Mouse (Mus musculus): ENCODE results near the gene Eif3k.

Gene Eif3k

DNA sequence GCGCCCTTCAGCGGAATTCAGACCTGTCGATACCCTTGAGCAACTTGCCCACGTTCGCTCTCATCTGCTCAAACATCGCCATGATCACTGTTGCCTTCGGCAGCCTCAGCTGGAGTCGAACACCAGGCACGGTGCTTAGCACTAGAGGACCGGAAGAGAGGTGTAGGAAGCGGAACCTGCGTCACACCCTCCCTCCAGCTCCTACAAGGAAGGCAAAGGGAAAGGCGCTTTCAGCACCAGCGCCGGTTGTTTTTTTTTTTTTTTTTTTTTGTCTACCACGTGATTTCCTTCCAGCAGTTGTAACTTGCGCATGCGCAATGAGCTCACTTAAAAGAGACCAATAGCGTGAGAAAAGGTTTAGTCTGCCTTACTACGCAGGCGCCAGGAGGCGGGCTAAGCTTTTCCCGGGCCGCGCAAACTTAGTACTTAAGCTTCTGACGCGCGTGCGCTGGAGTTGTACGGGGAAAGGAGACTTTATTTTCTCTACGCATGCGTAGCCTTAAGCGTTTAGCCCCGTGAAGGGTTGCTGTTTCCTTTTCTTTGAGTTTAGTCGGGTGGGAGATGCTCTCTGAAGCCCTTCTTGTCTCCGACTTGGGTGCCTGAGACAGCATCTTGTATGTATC, at the start of gene Eif3k, which contains the start of gene Map4k1:
Gene Eif3k, minus strand, starts transcription at position 214 of the 623 bp plus-strand sequence.
Gene Map4k1, plus strand, starts transcription at position 400 of the 623 bp plus-strand sequence.
- DNase-seq: peak; percentile 98 to 99

GRCm38 (mm10) chr7:29029690-29030656, 48.3 kb upstream of the Eif3k start:
- DNase-seq: no peak

DNA sequence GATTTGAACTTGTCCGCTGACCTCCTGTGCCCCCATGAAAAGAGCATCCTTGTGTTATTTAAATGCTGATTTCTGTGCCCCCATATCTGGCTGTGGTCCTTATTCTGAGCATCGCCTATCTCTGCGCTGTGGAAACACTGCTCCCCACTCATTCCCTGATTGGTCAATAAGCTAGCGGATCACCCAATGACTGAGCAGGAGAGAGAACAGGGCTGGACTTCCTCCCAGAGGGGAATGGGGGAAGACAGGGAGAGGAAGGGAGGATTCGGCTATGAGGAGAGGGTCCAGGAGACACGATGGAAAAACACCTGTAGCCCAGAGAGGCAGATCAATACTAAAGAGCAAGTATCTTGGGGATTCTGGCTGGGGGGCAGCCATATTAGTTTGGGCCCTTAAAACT, 47.1 kb upstream of the Eif3k start:
- no peak for DNase-seq

DNA sequence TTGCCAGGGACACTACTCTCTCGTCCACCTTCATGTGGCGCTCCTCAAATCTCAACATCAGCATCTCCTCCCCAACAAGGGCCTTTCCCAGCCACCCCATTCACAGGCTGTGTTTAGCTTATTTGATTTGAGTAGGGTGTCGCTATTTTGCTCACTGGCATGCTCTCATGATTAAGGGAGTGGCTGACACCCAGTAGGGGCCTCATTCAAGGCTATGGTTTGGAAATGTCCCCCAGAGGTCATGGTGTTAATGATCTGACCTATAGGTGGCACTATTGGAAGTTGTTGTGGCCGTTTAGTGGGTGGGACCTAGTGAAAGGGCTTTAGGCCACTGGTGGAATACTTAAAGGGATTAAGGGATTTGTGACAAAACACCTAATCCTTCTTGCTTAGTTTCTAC, 45.1 kb upstream of the Eif3k start:
- DNase-seq: no peak

- no peak for DNase-seq
These were observed 44.5 kb upstream of the Eif3k start for GRCm38 (mm10) chr7:29026195-29026594.

DNA sequence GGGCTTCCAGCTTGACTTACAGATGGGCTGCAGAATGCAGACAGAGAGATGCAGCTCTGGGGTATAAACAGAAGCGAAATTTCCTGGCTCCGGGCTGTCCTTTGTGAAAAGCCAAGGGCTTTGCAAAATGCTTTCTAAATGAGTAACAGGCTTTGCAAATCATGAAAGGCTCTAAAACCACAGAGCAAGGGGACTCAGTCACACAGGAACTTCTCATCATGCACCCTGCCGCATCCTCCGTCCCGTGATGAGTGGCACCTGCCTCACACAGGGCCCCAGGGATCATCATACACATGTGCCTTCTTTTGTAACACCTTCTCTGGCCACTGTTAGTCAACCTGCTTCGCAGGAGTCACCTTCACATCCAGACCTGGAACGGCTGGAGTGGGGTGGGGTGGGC, 43.9 kb upstream of the Eif3k start:
- DNase-seq: no peak

GRCm38 (mm10) chr7:29023514-29023913, 41.9 kb upstream of the Eif3k start:
- no peak for DNase-seq

DNA sequence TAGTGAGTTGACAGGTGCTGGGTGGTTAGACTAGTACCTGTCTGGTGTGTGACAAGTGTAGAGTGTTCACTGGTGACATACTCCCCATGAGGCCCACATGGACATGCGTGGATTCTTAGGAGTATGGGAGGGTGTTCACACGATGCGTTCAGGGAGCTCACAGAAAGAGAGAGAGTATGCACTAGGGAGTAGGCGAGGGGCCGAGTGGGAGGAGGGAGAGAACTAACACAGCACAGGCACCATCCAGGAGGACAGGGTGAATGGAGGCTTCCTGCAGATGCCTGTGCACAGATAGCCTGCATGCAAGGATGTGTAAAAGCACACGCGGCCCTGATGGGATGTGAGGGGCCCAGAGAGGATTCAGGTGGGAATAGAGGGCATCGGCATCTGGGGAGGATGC, 40.8 kb upstream of the Eif3k start:
- no peak for DNase-seq

GRCm38 (mm10) chr7:29019447-29020220, 38.0 kb upstream of the Eif3k start:
- no peak for DNase-seq

- no peak for DNase-seq
These were observed 35.6 kb upstream of the Eif3k start for GRCm38 (mm10) chr7:29017222-29017621.

DNA sequence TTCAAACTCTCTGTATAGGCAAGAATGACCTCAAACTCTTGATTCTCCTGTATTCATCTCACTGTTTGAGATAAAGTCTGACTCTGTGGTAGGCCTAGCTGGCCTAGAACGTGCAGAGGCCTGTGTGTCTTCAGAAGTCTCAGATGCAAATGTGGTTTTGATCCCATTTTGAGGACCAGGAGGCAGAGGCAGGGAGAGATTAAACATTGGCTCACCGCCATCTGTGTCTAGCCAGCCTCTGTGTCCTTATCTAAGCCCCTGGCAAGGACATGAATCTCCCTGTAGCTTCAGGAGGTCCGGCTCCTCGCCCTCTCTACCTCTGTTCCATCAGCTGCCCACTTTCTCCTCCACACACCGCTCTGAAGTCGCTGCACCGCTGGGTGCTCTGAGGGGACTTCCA, 34.8 kb upstream of the Eif3k start:
- DNase-seq: no peak

GRCm38 (mm10) chr7:29014984-29015383, 33.3 kb upstream of the Eif3k start:
- no peak for DNase-seq

- DNase-seq: no peak
These were observed 27.1 kb upstream of the Eif3k start for GRCm38 (mm10) chr7:29008714-29009113.

DNA sequence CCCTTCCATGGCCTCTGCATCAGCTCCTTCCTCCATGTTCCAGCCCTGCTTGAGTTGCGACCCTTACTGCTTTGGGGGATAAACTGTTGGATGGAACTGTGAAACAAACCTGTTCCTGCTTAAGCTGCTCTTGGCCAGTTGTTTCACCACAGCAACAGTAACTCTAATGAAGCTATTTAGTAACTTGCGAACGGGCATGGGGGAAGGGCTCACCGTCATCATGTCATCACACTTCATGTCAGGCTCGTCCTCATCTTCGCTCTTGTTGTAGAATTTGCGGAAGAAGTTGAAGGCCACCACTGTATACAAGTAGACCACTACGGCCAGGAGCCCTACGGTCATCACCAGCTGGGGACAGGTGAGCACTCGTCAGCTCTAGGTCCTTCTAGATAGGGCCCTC, 26.5 kb upstream of the Eif3k start:
- no peak for DNase-seq

GRCm38 (mm10) chr7:29007224-29008101, 25.8 kb upstream of the Eif3k start:
- no peak for DNase-seq

DNA sequence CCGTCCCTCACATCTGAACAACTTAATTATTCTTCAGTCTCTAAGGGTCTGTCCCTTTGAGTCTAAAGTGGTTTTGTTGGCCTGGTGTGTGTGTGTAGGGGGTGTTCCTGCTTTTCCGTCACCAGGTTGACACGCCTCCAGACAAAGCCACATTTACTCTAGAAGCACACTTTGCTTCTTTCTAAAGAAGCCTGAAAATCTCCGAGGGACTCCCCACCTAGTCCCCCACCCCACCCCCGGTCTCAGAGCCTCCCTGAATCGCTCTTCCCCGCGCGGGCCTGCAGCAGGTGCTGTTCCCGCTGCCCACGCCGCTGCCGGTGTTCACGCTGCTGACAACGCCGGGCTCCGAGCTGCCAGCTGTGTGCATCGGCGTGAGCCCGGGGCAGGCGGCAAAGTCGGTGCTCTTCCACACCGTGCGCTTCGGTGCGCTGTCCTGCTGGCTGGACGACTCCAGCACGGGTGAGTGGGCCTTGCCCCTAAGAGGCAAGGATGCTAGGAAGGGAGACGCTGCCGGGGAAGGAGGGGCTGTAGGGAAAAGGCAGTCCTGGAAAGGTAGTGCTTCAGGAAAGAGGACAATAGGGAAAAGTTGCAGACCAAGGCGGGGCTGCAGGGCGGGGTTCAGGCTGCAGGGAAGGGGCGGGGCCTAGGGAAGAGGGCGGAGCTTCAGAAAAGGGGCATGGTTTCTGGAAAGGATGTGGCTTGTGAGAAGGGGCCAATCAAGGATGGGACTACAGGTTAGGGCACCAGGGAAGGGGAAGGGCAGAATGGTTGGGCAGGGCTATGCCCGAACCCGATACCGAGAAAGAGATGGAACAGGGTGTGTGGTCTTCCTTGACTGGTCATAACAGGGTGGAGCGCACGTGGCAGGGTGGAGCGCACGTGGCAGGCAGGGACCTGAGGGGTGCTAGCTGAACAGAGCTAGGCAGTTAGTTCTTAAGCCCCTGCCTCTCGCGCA, 19.3 kb upstream of the Eif3k start:
- peak; percentile 46 to 78 for DNase-seq

DNA sequence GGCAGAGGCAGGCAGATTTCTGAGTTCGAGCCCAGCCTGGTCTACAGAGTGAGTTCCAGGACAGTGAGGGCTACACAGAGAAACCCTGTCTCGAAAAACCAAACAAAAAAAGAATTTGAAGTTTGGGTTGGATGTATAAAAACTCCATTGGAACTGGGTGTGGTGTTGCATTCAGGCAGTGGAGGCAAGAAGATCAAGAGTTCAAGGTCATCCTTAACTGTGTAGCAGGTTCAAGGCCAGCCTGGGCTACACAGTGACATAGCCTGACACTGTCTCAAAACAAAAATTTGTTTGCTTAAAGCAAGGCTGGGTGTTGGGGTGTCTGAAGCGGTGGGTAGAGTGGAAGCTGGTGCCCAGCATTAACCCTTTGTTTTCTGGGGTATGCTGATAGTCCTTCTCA, 11.7 kb upstream of the Eif3k start:
- no peak for DNase-seq

DNA sequence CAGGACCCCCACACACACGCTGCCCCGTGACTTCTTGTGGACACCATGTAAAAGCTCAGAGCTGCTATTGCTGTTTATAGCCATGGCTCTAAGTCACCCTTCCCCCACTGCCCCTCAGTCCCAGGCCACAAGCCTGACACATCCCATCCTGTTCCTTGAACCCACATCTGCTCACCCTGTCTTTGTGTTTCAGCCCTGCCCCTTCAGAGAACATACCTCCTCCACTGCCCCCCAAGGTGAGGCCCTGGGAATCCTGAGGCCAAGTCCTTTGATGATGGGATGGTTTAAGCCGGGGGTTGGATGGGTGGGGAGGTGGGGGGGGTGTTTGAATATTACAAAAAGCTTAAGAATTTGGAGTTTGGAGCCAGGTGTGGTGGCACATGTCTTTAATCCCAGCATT, 11.3 kb upstream of the Eif3k start:
- DNase-seq: no peak

DNA sequence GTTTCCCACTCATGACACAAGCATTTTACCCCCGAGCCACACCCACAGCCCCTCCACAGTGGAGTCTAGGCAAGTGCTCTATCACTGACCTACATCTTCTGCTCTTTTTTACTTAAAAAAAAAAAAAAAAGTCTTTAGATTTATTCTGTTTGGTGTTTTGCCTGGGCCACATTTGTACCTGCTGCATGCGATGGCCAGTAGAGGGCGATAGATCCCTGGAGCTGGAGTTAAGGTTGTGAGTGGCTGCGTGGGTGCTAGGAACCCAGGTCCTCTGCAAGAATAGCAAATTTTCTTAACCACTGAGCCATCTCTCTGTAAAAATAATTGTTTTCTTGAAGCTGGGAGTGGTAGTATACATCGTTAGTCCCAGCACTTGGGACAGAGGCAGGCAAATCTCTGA, 10.0 kb upstream of the Eif3k start:
- no peak for DNase-seq

GRCm38 (mm10) chr7:28990766-28991273, 9.2 kb upstream of the Eif3k start:
- DNase-seq: no peak

GRCm38 (mm10) chr7:28985207-28985606, 3.5 kb upstream of the Eif3k start:
- no peak for DNase-seq

Data from kidney, postnatal 36 days (tissue).